Mouse (Mus musculus): Measurements from ENCODE around the gene Traf3ip3. TPM values are rescaled to one million over a fixed set of nuclear protein-coding genes. Genes with fewer than 3 reads are reported as not detected.

Gene Traf3ip3
- polyA plus RNA-seq, 1 experiment from 2014 or later: 1.6 TPM

- H3K9ac ChIP-seq: no peak overlapping the region
- no peaks in the 10 kb centered on the region for H3K27me3 ChIP-seq (replicated peaks)
- H3K4me2 ChIP-seq: no peak overlapping the region
- no peak overlapping the region for H3K4me3 ChIP-seq
- WGBS: 38% methylated on average over 3 of the region's 3 CpGs
- H3K4me1 ChIP-seq (replicated peaks): peaks cover 10% of the 10 kb centered on the region; the same call in 1 of the 2 replicates
- H3K9me3 ChIP-seq (replicated peaks): no peaks in the 10 kb centered on the region
- 0 out of 2 replicates have a peak, but pooled peaks have one; percentile 31 for ATAC-seq (ENCODE audit: insufficient number of reproducible peaks, low FRiP score)
- H3K36me3 ChIP-seq: no peaks in the 10 kb centered on the region
- 0 out of 2 replicates have a peak overlapping the region, but pooled peaks have one; percentile 49 for H3K27ac ChIP-seq (ENCODE audit: poor library complexity, severe bottlenecking)
Measured at GRCm38 (mm10) chr1:193138669-193139068, 62.8 kb downstream of the Traf3ip3 start.

DNA sequence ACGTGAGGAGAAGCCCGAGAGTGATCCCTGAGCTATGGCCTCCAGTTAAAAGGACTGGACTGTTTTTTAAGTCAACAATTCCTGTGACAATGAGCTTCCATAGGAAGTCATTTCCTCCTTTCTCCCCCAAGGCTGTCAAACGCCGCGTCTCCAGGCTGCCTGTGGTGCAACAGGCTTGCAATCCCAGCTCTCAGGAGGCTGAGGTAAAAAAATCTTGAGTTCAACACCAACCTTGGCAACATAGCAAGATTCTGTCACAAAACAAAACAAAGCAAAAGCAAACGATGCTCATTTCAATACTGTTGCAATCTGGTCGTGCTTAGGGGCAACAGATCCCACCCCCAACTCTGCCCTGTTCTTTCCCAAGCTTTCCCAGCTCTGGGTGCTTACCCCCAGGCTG lies 63.4 kb downstream of the Traf3ip3 start:
- no peaks in the 10 kb centered on the region for H3K9me3 ChIP-seq (replicated peaks)
- H3K4me3 ChIP-seq: no peak overlapping the region
- H3K4me2 ChIP-seq: no peak overlapping the region
- H3K27ac ChIP-seq (ENCODE audit: poor library complexity, severe bottlenecking): peak overlapping the region; percentile 49
- no peaks in the 10 kb centered on the region for H3K36me3 ChIP-seq
- ATAC-seq (ENCODE audit: insufficient number of reproducible peaks, low FRiP score): peak; percentile 41
- H3K27me3 ChIP-seq (replicated peaks): no peaks in the 10 kb centered on the region
- 37% methylated on average over 7 of the region's 7 CpGs for WGBS
- H3K9ac ChIP-seq: no peak overlapping the region
- peaks cover 10% of the 10 kb centered on the region; the same call in 1 of the 2 replicates for H3K4me1 ChIP-seq (replicated peaks)

DNA sequence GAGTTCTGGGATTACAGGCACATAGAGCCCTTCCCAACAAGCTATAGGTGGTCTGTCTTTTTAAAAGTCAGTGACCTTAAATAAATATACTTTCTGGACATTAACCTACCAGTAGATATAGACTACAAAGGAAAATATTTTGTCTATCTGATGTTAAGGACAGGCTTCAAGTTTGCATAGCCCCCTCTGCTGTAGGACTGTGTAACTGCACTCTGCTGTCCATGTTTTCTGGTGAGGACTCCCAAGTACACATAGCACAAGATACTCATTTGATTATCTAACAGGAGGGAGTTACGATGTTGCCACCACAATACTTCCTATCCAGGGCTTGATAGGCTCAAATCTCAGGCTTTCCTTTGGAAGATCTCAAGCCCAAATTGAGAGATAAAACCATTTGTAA lies 67.8 kb downstream of the Traf3ip3 start:
- Histone ChIP-seq H3K9me3 (replicated peaks) (no peaks in the 10 kb centered on the region), H3K4me1 (replicated peaks) (peaks cover 10% of the 10 kb centered on the region), H3K27ac (ENCODE audit: poor library complexity, severe bottlenecking) (no peak overlapping the region), H3K4me3 (no peak overlapping the region), H3K36me3 (no peaks in the 10 kb centered on the region), H3K4me2 (no peak overlapping the region), H3K27me3 (replicated peaks) (no peaks in the 10 kb centered on the region), H3K9ac (no peak overlapping the region)
- 77% methylated on average over 1 of the region's 1 CpGs for WGBS
- no peak for ATAC-seq (ENCODE audit: insufficient number of reproducible peaks, low FRiP score)

DNA sequence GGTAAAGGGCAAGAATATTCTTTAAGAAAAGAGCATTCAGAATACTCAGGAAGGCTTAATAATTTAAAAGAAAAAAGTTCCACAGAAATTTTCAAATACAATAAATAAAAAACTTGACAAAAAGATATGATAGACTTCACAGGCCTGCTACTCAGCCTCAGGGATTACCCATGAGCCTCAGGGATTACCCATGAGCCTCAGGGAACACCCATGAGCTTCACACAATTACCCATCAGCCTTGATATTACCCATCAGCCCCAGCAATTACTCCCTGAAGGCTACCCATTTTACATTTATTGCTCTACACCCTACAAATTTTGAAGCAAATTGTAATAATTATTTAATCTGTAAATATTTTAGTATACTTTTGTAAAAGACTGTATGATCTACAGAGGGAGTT lies 69.1 kb downstream of the Traf3ip3 start:
- no peak for ATAC-seq (ENCODE audit: insufficient number of reproducible peaks, low FRiP score)
- H3K9ac ChIP-seq: no peak overlapping the region
- H3K36me3 ChIP-seq: peaks cover 9% of the 10 kb centered on the region
- H3K27me3 ChIP-seq (replicated peaks): no peaks in the 10 kb centered on the region
- no peak overlapping the region for H3K4me2 ChIP-seq
- H3K9me3 ChIP-seq (replicated peaks): no peaks in the 10 kb centered on the region
- no peak overlapping the region for H3K27ac ChIP-seq (ENCODE audit: poor library complexity, severe bottlenecking)
- H3K4me3 ChIP-seq: no peak overlapping the region
- peaks cover 7% of the 10 kb centered on the region for H3K4me1 ChIP-seq (replicated peaks)

DNA sequence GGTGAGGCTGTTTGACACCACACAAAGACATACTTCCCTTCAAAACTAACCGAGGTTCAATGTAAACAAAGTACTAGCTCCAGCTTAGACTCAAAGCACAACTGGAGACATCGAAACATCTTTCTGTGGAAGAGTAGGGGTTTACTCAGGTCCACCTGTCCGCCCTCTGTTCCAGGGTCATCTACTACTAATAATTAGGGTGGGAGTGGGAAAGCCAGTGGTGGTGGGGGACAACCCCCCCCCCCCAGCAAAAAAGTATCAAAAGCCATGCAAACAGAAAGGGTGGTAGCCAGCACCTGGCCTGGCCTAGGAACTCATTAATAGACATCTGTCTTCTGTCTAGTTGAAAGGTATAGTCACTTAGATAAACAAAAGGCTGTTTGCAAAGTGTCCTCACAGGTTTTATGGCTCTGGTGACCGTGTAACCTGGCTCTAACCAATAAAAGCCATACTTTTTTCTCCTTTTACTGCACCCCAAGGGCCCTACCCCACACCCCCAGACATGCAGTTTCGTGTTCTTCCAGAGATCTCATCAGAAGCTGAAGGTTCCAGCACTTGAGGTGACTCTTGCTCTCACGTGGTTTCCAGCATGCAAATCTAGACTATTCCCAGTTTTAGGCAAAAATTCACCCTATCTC lies 70.1 kb downstream of the Traf3ip3 start:
- no peaks in the 10 kb centered on the region for H3K27me3 ChIP-seq (replicated peaks)
- ATAC-seq (ENCODE audit: insufficient number of reproducible peaks, low FRiP score): no peak

DNA sequence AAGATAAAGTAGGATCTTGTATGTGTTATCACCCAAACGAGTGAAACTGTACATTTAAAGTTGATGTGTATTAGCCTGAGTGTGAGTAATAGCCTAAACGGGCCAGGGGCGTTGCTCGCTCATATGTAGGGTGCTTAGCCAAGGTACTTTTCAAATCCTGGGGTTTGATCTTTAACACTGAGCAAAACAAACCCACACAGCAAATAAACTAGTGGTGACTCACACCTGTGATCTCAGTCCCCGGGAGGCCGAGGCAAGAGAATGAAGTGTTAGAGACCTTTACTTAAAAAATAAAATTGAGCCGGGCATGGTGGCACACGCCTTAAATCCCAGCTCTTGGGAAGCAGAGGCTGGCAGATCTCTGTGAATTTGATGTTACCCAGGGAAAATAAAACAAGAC lies 70.7 kb downstream of the Traf3ip3 start:
- H3K27me3 ChIP-seq (replicated peaks): no peaks in the 10 kb centered on the region
- peaks cover 7% of the 10 kb centered on the region for H3K4me1 ChIP-seq (replicated peaks)
- WGBS: 79% methylated on average over 8 of the region's 8 CpGs
- no peak overlapping the region for H3K4me3 ChIP-seq
- H3K4me2 ChIP-seq: peak overlapping the region; percentile 82
- H3K9me3 ChIP-seq (replicated peaks): no peaks in the 10 kb centered on the region
- no peak overlapping the region for H3K9ac ChIP-seq
- no peak overlapping the region for H3K27ac ChIP-seq (ENCODE audit: poor library complexity, severe bottlenecking)
- H3K36me3 ChIP-seq: peaks cover 22% of the 10 kb centered on the region
- no peak for ATAC-seq (ENCODE audit: insufficient number of reproducible peaks, low FRiP score)

More for the DNA sequence above, 70.1 kb downstream of the Traf3ip3 start:
- no peak overlapping the region for H3K9ac ChIP-seq
- no peak overlapping the region for H3K27ac ChIP-seq (ENCODE audit: poor library complexity, severe bottlenecking)
- H3K9me3 ChIP-seq (replicated peaks): no peaks in the 10 kb centered on the region
- no peak overlapping the region for H3K4me3 ChIP-seq
- H3K36me3 ChIP-seq: peaks cover 19% of the 10 kb centered on the region
- H3K4me2 ChIP-seq: no peak overlapping the region
- 75% methylated on average over 6 of the region's 6 CpGs for WGBS
- H3K4me1 ChIP-seq (replicated peaks): peaks cover 7% of the 10 kb centered on the region

DNA sequence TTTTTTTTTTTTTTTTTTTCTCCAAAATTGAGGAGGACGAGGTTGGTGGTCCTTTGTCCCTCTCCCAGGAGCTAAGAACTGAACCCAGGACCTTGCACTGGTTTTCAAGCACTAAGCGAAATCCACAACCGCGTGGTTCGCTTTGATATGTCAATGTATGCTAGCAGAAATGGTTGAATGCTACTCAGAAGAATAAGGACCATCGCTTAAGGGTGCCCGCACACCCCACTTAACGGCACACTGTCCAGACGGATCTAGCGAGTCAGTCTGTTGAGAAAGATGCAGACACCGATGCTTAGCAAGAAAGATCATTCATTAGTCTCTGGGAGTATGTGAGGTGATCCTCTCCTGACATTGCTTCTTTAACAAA lies 71.1 kb downstream of the Traf3ip3 start:
- peaks cover 7% of the 10 kb centered on the region for H3K4me1 ChIP-seq (replicated peaks)
- no peaks in the 10 kb centered on the region for H3K9me3 ChIP-seq (replicated peaks)
- H3K9ac ChIP-seq: peak overlapping the region; percentile 53; the same call in 1 of the 2 replicates
- H3K4me2 ChIP-seq: peak overlapping the region; percentile 82
- WGBS: 24% methylated on average over 11 of the region's 11 CpGs
- H3K36me3 ChIP-seq: peaks cover 22% of the 10 kb centered on the region
- H3K27me3 ChIP-seq (replicated peaks): no peaks in the 10 kb centered on the region
- no peak overlapping the region for H3K27ac ChIP-seq (ENCODE audit: poor library complexity, severe bottlenecking)
- ATAC-seq (ENCODE audit: insufficient number of reproducible peaks, low FRiP score): no peak
- H3K4me3 ChIP-seq: peak overlapping the region; percentile 99

- Histone ChIP-seq H3K9ac (peak within 1 kb of the TSS; percentile 92), H3K9me3 (replicated peaks) (no peaks in the 10 kb centered on the region), H3K4me1 (replicated peaks) (peaks cover 7% of the 10 kb centered on the region), H3K27ac (ENCODE audit: poor library complexity, severe bottlenecking) (peak within 1 kb of the TSS; percentile 23; the same call in 1 of the 2 replicates), H3K4me3 (peak within 1 kb of the TSS; percentile 99), H3K27me3 (replicated peaks) (no peaks in the 10 kb centered on the region), H3K4me2 (peak within 1 kb of the TSS; percentile 82), H3K36me3 (peaks cover 22% of the 10 kb centered on the region)
- WGBS: under 1% methylated on average over 61 of the region's 61 CpGs
- ATAC-seq (ENCODE audit: insufficient number of reproducible peaks, low FRiP score): peak; percentile 93
Measured at GRCm38 (mm10) chr1:193129786-193130455, 71.6 kb downstream of the Traf3ip3 start, which contains the start of gene Diexf. TSS of gene Diexf (minus strand) at chr1:193130272.

GRCm38 (mm10) chr1:193129321-193129720 lies 72.2 kb downstream of the Traf3ip3 start:
- Histone ChIP-seq H3K4me2 (peak overlapping the region; percentile 82), H3K36me3 (peaks cover 25% of the 10 kb centered on the region), H3K27me3 (replicated peaks) (no peaks in the 10 kb centered on the region), H3K27ac (ENCODE audit: poor library complexity, severe bottlenecking) (no peak overlapping the region), H3K9ac (peak overlapping the region; percentile 92), H3K4me1 (replicated peaks) (peaks cover 7% of the 10 kb centered on the region), H3K9me3 (replicated peaks) (no peaks in the 10 kb centered on the region), H3K4me3 (peak overlapping the region; percentile 99)
- 17% methylated on average over 5 of the region's 5 CpGs for WGBS
- no peak for ATAC-seq (ENCODE audit: insufficient number of reproducible peaks, low FRiP score)

DNA sequence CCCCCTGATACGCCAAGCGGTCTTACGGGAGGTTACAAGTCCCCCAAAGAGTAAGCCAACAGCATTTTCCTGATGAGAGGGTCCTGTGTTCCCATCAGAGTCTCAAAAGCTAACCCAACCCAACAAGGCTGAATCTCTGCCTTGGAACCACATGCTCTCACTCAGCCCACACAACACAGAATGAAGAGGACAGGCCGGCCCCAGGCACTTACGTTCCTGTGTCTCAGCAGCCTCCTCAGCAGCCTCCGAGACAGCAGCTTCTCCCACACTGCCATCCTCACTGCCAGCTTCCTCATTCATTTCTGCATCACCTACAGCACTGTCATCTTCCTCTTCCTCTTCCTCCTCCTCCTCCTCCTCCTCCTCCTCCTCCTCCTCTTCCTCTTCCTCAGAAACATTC lies 73.4 kb downstream of the Traf3ip3 start:
- Histone ChIP-seq H3K36me3 (peaks cover 36% of the 10 kb centered on the region), H3K4me1 (replicated peaks) (peaks cover 7% of the 10 kb centered on the region), H3K27ac (ENCODE audit: poor library complexity, severe bottlenecking) (no peak overlapping the region), H3K9me3 (replicated peaks) (no peaks in the 10 kb centered on the region), H3K4me3 (no peak overlapping the region), H3K4me2 (no peak overlapping the region), H3K9ac (no peak overlapping the region), H3K27me3 (replicated peaks) (no peaks in the 10 kb centered on the region)
- no peak for ATAC-seq (ENCODE audit: insufficient number of reproducible peaks, low FRiP score)
- WGBS: 90% methylated on average over 6 of the region's 6 CpGs

DNA sequence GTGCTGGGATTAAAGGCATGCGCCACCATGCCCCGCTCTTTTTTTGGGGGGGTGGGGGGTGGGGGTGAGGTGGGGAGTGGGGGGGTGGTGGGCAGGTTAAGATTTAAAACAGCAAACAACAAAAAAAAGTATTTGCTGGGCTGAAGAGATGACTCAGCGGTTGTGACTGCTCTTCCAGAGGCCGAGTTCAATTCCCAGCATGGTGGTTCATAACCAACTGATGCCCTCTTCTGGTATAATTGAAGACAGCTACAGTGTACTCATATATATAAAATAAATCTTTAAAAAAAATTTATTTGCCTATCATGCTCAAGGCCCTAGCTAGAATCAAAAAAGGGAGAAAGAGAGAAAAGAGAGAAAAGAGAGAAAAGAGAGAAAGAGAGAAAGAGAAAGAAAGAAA lies 75.7 kb downstream of the Traf3ip3 start:
- WGBS: 80% methylated on average over 4 of the region's 4 CpGs
- H3K4me1 ChIP-seq (replicated peaks): peaks cover 7% of the 10 kb centered on the region
- no peaks in the 10 kb centered on the region for H3K27me3 ChIP-seq (replicated peaks)
- no peak overlapping the region for H3K9ac ChIP-seq
- H3K9me3 ChIP-seq (replicated peaks): no peaks in the 10 kb centered on the region
- no peak overlapping the region for H3K27ac ChIP-seq (ENCODE audit: poor library complexity, severe bottlenecking)
- no peak for ATAC-seq (ENCODE audit: insufficient number of reproducible peaks, low FRiP score)
- no peak overlapping the region for H3K4me2 ChIP-seq
- peaks cover 58% of the 10 kb centered on the region for H3K36me3 ChIP-seq
- no peak overlapping the region for H3K4me3 ChIP-seq
